Mouse (Mus musculus) heart, embryonic 11.5 days (tissue): ENCODE results near the gene Cxcl1. TPM values are rescaled to one million over a fixed set of nuclear protein-coding genes. Genes with fewer than 3 reads are reported as not detected.

Experiments used
- ATAC-seq: fragments of 200-750 bp; cut with Nextera tagmentation; replicated peaks from 2 replicates; pipeline ENCODE4 v1.8.0; 2017; ENCODE audit warnings: moderate library complexity; ENCODE audit not compliant: insufficient number of reproducible peaks, low FRiP score, low TSS enrichment
- H3K27ac ChIP-seq: fragments of 300-500 bp; sonication (generic); 2 replicates; pipeline ENCODE4 v1.5.1; 2014; ENCODE audit warnings: mild to moderate bottlenecking, low read depth, low read length
- H3K27me3 ChIP-seq: fragments of 300-500 bp; sonication (generic); 2 replicates; pipeline ENCODE4 v1.6.1; 2014; ENCODE audit warnings: mild to moderate bottlenecking, low read length, mixed read lengths; ENCODE audit not compliant: control insufficient read depth, insufficient read depth
- H3K36me3 ChIP-seq: fragments of 300-500 bp; sonication (generic); 2 replicates; pipeline ENCODE4 v1.6.1; 2014; ENCODE audit warnings: mild to moderate bottlenecking, low read length, moderate library complexity, mixed read lengths; ENCODE audit not compliant: control insufficient read depth, insufficient read depth
- H3K4me1 ChIP-seq: fragments of 300-500 bp; sonication (generic); 2 replicates; pipeline ENCODE4 v1.6.1; 2014; ENCODE audit warnings: low read length; ENCODE audit not compliant: control insufficient read depth, insufficient read depth
- H3K4me2 ChIP-seq: fragments of 300-500 bp; sonication (generic); 2 replicates; pipeline ENCODE4 v1.6.1; 2014; ENCODE audit warnings: mild to moderate bottlenecking, moderate library complexity
- H3K4me3 ChIP-seq: fragments of 300-500 bp; sonication (generic); 2 replicates; pipeline ENCODE4 v1.5.1; 2014; ENCODE audit warnings: low read depth, low read length
- H3K9ac ChIP-seq: fragments of 300-500 bp; sonication (generic); 2 replicates; pipeline ENCODE4 v1.6.1; 2014; ENCODE audit warnings: mild to moderate bottlenecking, low read depth, low read length, moderate library complexity
- H3K9me3 ChIP-seq: fragments of 300-500 bp; sonication (generic); replicated peaks from 2 replicates; pipeline ENCODE4 v1.6.1; 2016; ENCODE audit warnings: low read length; ENCODE audit not compliant: control insufficient read depth
- WGBS: fragments of 180-500 bp; shearing (Covaris S2); extraction: QIAGEN DNeasy Blood & Tissue Kit; methylation state at CpG from one replicate; pipeline ENCODE4 v1.1.7; 2014; ENCODE audit not compliant: insufficient replicate concordance; 5-methylcytosine and 5-hydroxymethylcytosine counted together
- polyA plus RNA-seq: library from polyadenylated mRNA; unstranded; fragments of >200 nt; fragmentation: Nextera tagmentation; extraction: Ambion mirVana; gene quantifications from 2 replicates; pipeline ENCODE4 v1.2.1, GENCODE M21; 2014

Gene Cxcl1
- polyA plus RNA-seq, 1 experiment from 2014 or later = 0.27 TPM

GRCm38 (mm10) chr5:90930546-90930945 is 39.5 kb downstream of the Cxcl1 start:
- WGBS = 60% methylated on average over 2 of the region's 2 CpGs
- 0 out of 2 replicates have a peak, but pooled peaks have one; percentile 9 for ATAC-seq
- H3K9me3 ChIP-seq = no peaks in the 10 kb centered on the region

GRCm38 (mm10) chr5:90930971-90931851 is 40.2 kb downstream of the Cxcl1 start, which contains the start of gene Mthfd2l:
Gene Mthfd2l (plus strand): TSS chr5:90931117.
- peak; percentile 99 for ATAC-seq

More at GRCm38 (mm10) chr5:90930546-90930945, 39.5 kb downstream of the Cxcl1 start:
- Histone ChIP-seq H3K4me2 (peak overlapping the region; percentile 75), H3K4me3 (peak overlapping the region; percentile 79), H3K4me1 (peaks cover 6% of the 10 kb centered on the region; the same call in 1 of the 2 replicates), H3K27ac (peak overlapping the region; percentile 95; the same call in 1 of the 2 replicates), H3K9ac (peak overlapping the region; percentile 95), H3K36me3 (peaks cover 3% of the 10 kb centered on the region; the same call in 1 of the 2 replicates), H3K27me3 (no peaks in the 10 kb centered on the region)

GRCm38 (mm10) chr5:90931911-90932310 is 40.9 kb downstream of the Cxcl1 start:
- no peak for ATAC-seq
- WGBS = 15% methylated on average over 6 of the region's 6 CpGs

More at GRCm38 (mm10) chr5:90930971-90931851, 40.2 kb downstream of the Cxcl1 start, which contains the start of gene Mthfd2l:
- WGBS = under 1% methylated on average over 74 of the region's 79 CpGs
- peaks cover 3% of the 10 kb centered on the region; the same call in 1 of the 2 replicates for H3K36me3 ChIP-seq
- no peaks in the 10 kb centered on the region for H3K27me3 ChIP-seq
- peak within 1 kb of the TSS; percentile 75 for H3K4me2 ChIP-seq
- no peaks in the 10 kb centered on the region for H3K9me3 ChIP-seq
- peak within 1 kb of the TSS; percentile 79 for H3K4me3 ChIP-seq
- peaks cover 6% of the 10 kb centered on the region; the same call in 1 of the 2 replicates for H3K4me1 ChIP-seq
- peak within 1 kb of the TSS; percentile 95 for H3K9ac ChIP-seq
- H3K27ac ChIP-seq = peak within 1 kb of the TSS; percentile 95

GRCm38 (mm10) chr5:90936706-90937105 is 45.7 kb downstream of the Cxcl1 start:
- H3K4me3 ChIP-seq = no peak overlapping the region
- no peak overlapping the region for H3K27ac ChIP-seq
- WGBS = 78% methylated on average over 2 of the region's 2 CpGs
- no peak overlapping the region for H3K9ac ChIP-seq
- no peak for ATAC-seq
- no peak overlapping the region for H3K4me2 ChIP-seq
- no peaks in the 10 kb centered on the region for H3K9me3 ChIP-seq
- H3K27me3 ChIP-seq = no peaks in the 10 kb centered on the region
- H3K36me3 ChIP-seq = peaks cover 3% of the 10 kb centered on the region; the same call in 1 of the 2 replicates
- H3K4me1 ChIP-seq = peaks cover 6% of the 10 kb centered on the region; the same call in 1 of the 2 replicates

More at GRCm38 (mm10) chr5:90931911-90932310, 40.9 kb downstream of the Cxcl1 start:
- Histone ChIP-seq H3K4me2 (peak overlapping the region; percentile 75), H3K4me3 (peak overlapping the region; percentile 79), H3K9me3 (no peaks in the 10 kb centered on the region), H3K27me3 (no peaks in the 10 kb centered on the region), H3K36me3 (peaks cover 3% of the 10 kb centered on the region; the same call in 1 of the 2 replicates), H3K9ac (peak overlapping the region; percentile 95), H3K4me1 (peaks cover 6% of the 10 kb centered on the region; the same call in 1 of the 2 replicates), H3K27ac (peak overlapping the region; percentile 95)

Other genes with a start within 250 kb of the Cxcl1 start
- gene Cxcl5, start 131.9 kb upstream of the Cxcl1 start, polyA plus RNA-seq = 0.51 and 0.53 TPM in 2 replicates
- 28.8 and 32.8 TPM in 2 replicates for gene Ppbp, start 122.7 kb upstream of the Cxcl1 start, polyA plus RNA-seq
- gene Pf4, start 118.8 kb upstream of the Cxcl1 start, polyA plus RNA-seq = 115 and 125 TPM in 2 replicates
- not detected in 2 replicates for gene Cxcl3, start 105.1 kb upstream of the Cxcl1 start, polyA plus RNA-seq
- gene Cxcl15, start 96.7 kb upstream of the Cxcl1 start, polyA plus RNA-seq = 0.39 and 0.73 TPM in 2 replicates
- gene Cxcl2, start 12.6 kb downstream of the Cxcl1 start, polyA plus RNA-seq = not detected in 2 replicates
- gene Mthfd2l, start 39.9 kb downstream of the Cxcl1 start, polyA plus RNA-seq = 32.5 and 33.3 TPM in 2 replicates
- 0.15 and 0.19 TPM in 2 replicates for gene Epgn, start 136.2 kb downstream of the Cxcl1 start, polyA plus RNA-seq
- gene Ereg, start 183.4 kb downstream of the Cxcl1 start, polyA plus RNA-seq = not detected in 2 replicates
- gene Areg, start 248.4 kb downstream of the Cxcl1 start, polyA plus RNA-seq = 0.37 TPM in 1 of 2 replicates, not detected in the other